Mouse (Mus musculus): ENCODE measurements around the gene Gnat2. TPM values are rescaled to one million over a fixed set of nuclear protein-coding genes. Genes with fewer than 3 reads are reported as not detected.

The Gnat2 gene
- total and polyA plus RNA-seq, 3 experiments, result 2.0 to 10.2 (median 2.4) TPM

GRCm38 (mm10) chr3:108129804-108130203 is 37.2 kb downstream of the Gnat2 start:
- DNase-seq (ENCODE audit: low spot score) (no peak), ATAC-seq (ENCODE audit: extremely low read depth, insufficient number of reproducible peaks, low FRiP score, poor library complexity, severe bottlenecking) (peak; percentile 70)
- Histone ChIP-seq H3K4me1 (ENCODE audit: insufficient read depth, low read depth, low read length) (peaks cover 81% of the 10 kb centered on the region), H3K9me3 (replicated peaks) (no peaks in the 10 kb centered on the region), H3K4me3 (ENCODE audit: low read depth, low read length) (no peak overlapping the region; the same call in 1 of the 2 replicates), H3K27me3 (ENCODE audit: insufficient read depth, low read length) (no peaks in the 10 kb centered on the region), H3K36me3 (replicated peaks) (peaks cover 62% of the 10 kb centered on the region)
- TF ChIP-seq CTCF (IDR thresholded peaks at IDR 0.05; ENCODE audit: low read depth, low read length), result no peak
- TF ChIP-seq POLR2AphosphoS5 (IDR thresholded peaks at IDR 0.05; ENCODE audit: insufficient replicate concordance, low read depth, low read length), result no peak
- TF ChIP-seq TAL1 (conservative IDR thresholded peaks at IDR 0.05; ENCODE audit: low read depth, low read length), result no peak
- no peak for TF ChIP-seq GATA2 (IDR thresholded peaks at IDR 0.05; ENCODE audit: borderline replicate concordance, low read depth, low read length)
- no peak for TF ChIP-seq GATA1 (IDR thresholded peaks at IDR 0.05; ENCODE audit: borderline replicate concordance, low read length)

GRCm38 (mm10) chr3:108131216-108131615 is 38.6 kb downstream of the Gnat2 start:
- Histone ChIP-seq H3K4me3 (ENCODE audit: low read depth, low read length) (no peak overlapping the region), H3K4me1 (ENCODE audit: insufficient read depth, low read depth, low read length) (peaks cover 81% of the 10 kb centered on the region), H3K36me3 (replicated peaks) (peaks cover 61% of the 10 kb centered on the region), H3K27me3 (ENCODE audit: insufficient read depth, low read length) (no peaks in the 10 kb centered on the region), H3K9me3 (replicated peaks) (no peaks in the 10 kb centered on the region)
- DNase-seq (ENCODE audit: low spot score), result no peak
- TF ChIP-seq POLR2AphosphoS5 (IDR thresholded peaks at IDR 0.05; ENCODE audit: insufficient replicate concordance, low read depth, low read length) (no peak), GATA2 (IDR thresholded peaks at IDR 0.05; ENCODE audit: borderline replicate concordance, low read depth, low read length) (no peak), CTCF (IDR thresholded peaks at IDR 0.05; ENCODE audit: low read depth, low read length) (no peak), TAL1 (conservative IDR thresholded peaks at IDR 0.05; ENCODE audit: low read depth, low read length) (no peak), GATA1 (IDR thresholded peaks at IDR 0.05; ENCODE audit: borderline replicate concordance, low read length) (no peak)
- ATAC-seq (ENCODE audit: extremely low read depth, insufficient number of reproducible peaks, low FRiP score, poor library complexity, severe bottlenecking), result no peak

GRCm38 (mm10) chr3:108131821-108132220 is 39.2 kb downstream of the Gnat2 start:
- Histone ChIP-seq H3K4me3 (ENCODE audit: low read depth, low read length) (no peak overlapping the region; the same call in 1 of the 2 replicates), H3K4me1 (ENCODE audit: insufficient read depth, low read depth, low read length) (peaks cover 79% of the 10 kb centered on the region), H3K36me3 (replicated peaks) (peaks cover 60% of the 10 kb centered on the region), H3K9me3 (replicated peaks) (no peaks in the 10 kb centered on the region), H3K27me3 (ENCODE audit: insufficient read depth, low read length) (no peaks in the 10 kb centered on the region)
- DNase-seq (ENCODE audit: low spot score) (no peak), ATAC-seq (ENCODE audit: extremely low read depth, insufficient number of reproducible peaks, low FRiP score, poor library complexity, severe bottlenecking) (no peak)
- TF ChIP-seq GATA1 (IDR thresholded peaks at IDR 0.05; ENCODE audit: borderline replicate concordance, low read length), result no peak
- TF ChIP-seq TAL1 (conservative IDR thresholded peaks at IDR 0.05; ENCODE audit: low read depth, low read length), result no peak
- TF ChIP-seq POLR2AphosphoS5 (IDR thresholded peaks at IDR 0.05; ENCODE audit: insufficient replicate concordance, low read depth, low read length), result no peak
- no peak for TF ChIP-seq GATA2 (IDR thresholded peaks at IDR 0.05; ENCODE audit: borderline replicate concordance, low read depth, low read length)
- TF ChIP-seq CTCF (IDR thresholded peaks at IDR 0.05; ENCODE audit: low read depth, low read length), result no peak

GRCm38 (mm10) chr3:108132484-108132883 is 39.9 kb downstream of the Gnat2 start:
- H3K9me3 ChIP-seq (replicated peaks), result no peaks in the 10 kb centered on the region
- DNase-seq (ENCODE audit: low spot score) (no peak), ATAC-seq (ENCODE audit: extremely low read depth, insufficient number of reproducible peaks, low FRiP score, poor library complexity, severe bottlenecking) (no peak)
- peaks cover 67% of the 10 kb centered on the region for H3K36me3 ChIP-seq (replicated peaks)
- no peak overlapping the region for H3K4me3 ChIP-seq (ENCODE audit: low read depth, low read length)
- no peaks in the 10 kb centered on the region for H3K27me3 ChIP-seq (ENCODE audit: insufficient read depth, low read length)
- TF ChIP-seq CTCF (IDR thresholded peaks at IDR 0.05; ENCODE audit: low read depth, low read length) (no peak), POLR2AphosphoS5 (IDR thresholded peaks at IDR 0.05; ENCODE audit: insufficient replicate concordance, low read depth, low read length) (no peak), GATA1 (IDR thresholded peaks at IDR 0.05; ENCODE audit: borderline replicate concordance, low read length) (no peak), GATA2 (IDR thresholded peaks at IDR 0.05; ENCODE audit: borderline replicate concordance, low read depth, low read length) (no peak), TAL1 (conservative IDR thresholded peaks at IDR 0.05; ENCODE audit: low read depth, low read length) (no peak)
- peaks cover 83% of the 10 kb centered on the region for H3K4me1 ChIP-seq (ENCODE audit: insufficient read depth, low read depth, low read length)

- Histone ChIP-seq H3K4me3 (ENCODE audit: low read depth, low read length) (peak overlapping the region; percentile 24; the same call in 1 of the 2 replicates), H3K36me3 (replicated peaks) (peaks cover 67% of the 10 kb centered on the region), H3K9me3 (replicated peaks) (no peaks in the 10 kb centered on the region), H3K4me1 (ENCODE audit: insufficient read depth, low read depth, low read length) (peaks cover 68% of the 10 kb centered on the region), H3K27me3 (ENCODE audit: insufficient read depth, low read length) (no peaks in the 10 kb centered on the region)
- no peak for TF ChIP-seq CTCF (IDR thresholded peaks at IDR 0.05; ENCODE audit: low read depth, low read length)
- no peak for TF ChIP-seq POLR2AphosphoS5 (IDR thresholded peaks at IDR 0.05; ENCODE audit: insufficient replicate concordance, low read depth, low read length)
- no peak for TF ChIP-seq GATA2 (IDR thresholded peaks at IDR 0.05; ENCODE audit: borderline replicate concordance, low read depth, low read length)
- no peak for TF ChIP-seq TAL1 (conservative IDR thresholded peaks at IDR 0.05; ENCODE audit: low read depth, low read length)
- TF ChIP-seq GATA1 (IDR thresholded peaks at IDR 0.05; ENCODE audit: borderline replicate concordance, low read length), result no peak
- ATAC-seq (ENCODE audit: extremely low read depth, insufficient number of reproducible peaks, low FRiP score, poor library complexity, severe bottlenecking), result no peak
- no peak for DNase-seq (ENCODE audit: low spot score)
Measured at GRCm38 (mm10) chr3:108134701-108135100, 42.1 kb downstream of the Gnat2 start.

- Histone ChIP-seq H3K27me3 (ENCODE audit: insufficient read depth, low read length) (no peaks in the 10 kb centered on the region), H3K36me3 (replicated peaks) (peaks cover 65% of the 10 kb centered on the region), H3K4me1 (ENCODE audit: insufficient read depth, low read depth, low read length) (peaks cover 65% of the 10 kb centered on the region), H3K4me3 (ENCODE audit: low read depth, low read length) (no peak overlapping the region), H3K9me3 (replicated peaks) (no peaks in the 10 kb centered on the region)
- DNase-seq (ENCODE audit: low spot score) (no peak), ATAC-seq (ENCODE audit: extremely low read depth, insufficient number of reproducible peaks, low FRiP score, poor library complexity, severe bottlenecking) (no peak)
- no peak for TF ChIP-seq GATA2 (IDR thresholded peaks at IDR 0.05; ENCODE audit: borderline replicate concordance, low read depth, low read length)
- TF ChIP-seq TAL1 (conservative IDR thresholded peaks at IDR 0.05; ENCODE audit: low read depth, low read length), result no peak
- no peak for TF ChIP-seq CTCF (IDR thresholded peaks at IDR 0.05; ENCODE audit: low read depth, low read length)
- TF ChIP-seq GATA1 (IDR thresholded peaks at IDR 0.05; ENCODE audit: borderline replicate concordance, low read length), result no peak
- TF ChIP-seq POLR2AphosphoS5 (IDR thresholded peaks at IDR 0.05; ENCODE audit: insufficient replicate concordance, low read depth, low read length), result no peak
Measured at GRCm38 (mm10) chr3:108139113-108139512, 46.5 kb downstream of the Gnat2 start.
